Mouse (Mus musculus): Measurements from ENCODE around the gene Mmp23.
"Not testable (repeated sequence)": the region's sequence is repeated elsewhere in the genome, so short reads cannot be mapped to it uniquely, and the experiment has no call there.

The Mmp23 gene

GRCm38 (mm10) chr4:155653086-155653450 is at the start of gene Mmp23:
Mmp23 (minus strand) TSS chr4:155653384.
- DNase-seq (ENCODE audit: low read depth, low spot score), result no peak

GRCm38 (mm10) chr4:155700425-155700824 is 47.2 kb upstream of the Mmp23 start:
- DNase-seq (ENCODE audit: low read depth, low spot score), result no peak

- no peak for DNase-seq (ENCODE audit: low read depth, low spot score)
Observed at GRCm38 (mm10) chr4:155696261-155697255, 43.4 kb upstream of the Mmp23 start.

DNA sequence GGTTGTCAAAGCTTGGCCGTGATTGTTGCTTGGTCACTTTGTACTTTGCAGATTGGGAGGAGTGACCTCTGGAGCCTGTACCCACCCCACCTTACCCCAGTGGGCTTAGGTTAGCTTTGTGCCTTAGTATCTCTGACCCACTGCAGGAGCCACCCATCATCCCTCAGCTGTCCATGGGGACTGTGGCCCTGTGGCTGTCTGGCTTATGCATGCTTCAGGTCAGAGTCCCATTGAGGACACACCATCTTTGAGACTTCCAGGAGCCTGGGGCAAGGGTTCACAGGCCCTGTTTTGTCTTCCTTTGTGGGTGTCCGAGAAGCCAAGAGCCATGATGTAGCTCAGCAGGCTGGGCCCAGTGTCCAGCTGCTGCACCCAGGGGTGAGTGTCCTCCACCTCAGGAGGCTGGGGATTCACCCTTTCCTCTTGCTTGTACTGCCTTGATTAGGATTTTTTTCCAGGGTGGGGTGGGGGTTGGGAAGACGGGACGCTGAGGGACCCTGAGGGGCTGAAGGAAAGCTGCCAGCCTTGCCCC is 42.4 kb upstream of the Mmp23 start:
- DNase-seq (ENCODE audit: low read depth, low spot score), result no peak

DNA sequence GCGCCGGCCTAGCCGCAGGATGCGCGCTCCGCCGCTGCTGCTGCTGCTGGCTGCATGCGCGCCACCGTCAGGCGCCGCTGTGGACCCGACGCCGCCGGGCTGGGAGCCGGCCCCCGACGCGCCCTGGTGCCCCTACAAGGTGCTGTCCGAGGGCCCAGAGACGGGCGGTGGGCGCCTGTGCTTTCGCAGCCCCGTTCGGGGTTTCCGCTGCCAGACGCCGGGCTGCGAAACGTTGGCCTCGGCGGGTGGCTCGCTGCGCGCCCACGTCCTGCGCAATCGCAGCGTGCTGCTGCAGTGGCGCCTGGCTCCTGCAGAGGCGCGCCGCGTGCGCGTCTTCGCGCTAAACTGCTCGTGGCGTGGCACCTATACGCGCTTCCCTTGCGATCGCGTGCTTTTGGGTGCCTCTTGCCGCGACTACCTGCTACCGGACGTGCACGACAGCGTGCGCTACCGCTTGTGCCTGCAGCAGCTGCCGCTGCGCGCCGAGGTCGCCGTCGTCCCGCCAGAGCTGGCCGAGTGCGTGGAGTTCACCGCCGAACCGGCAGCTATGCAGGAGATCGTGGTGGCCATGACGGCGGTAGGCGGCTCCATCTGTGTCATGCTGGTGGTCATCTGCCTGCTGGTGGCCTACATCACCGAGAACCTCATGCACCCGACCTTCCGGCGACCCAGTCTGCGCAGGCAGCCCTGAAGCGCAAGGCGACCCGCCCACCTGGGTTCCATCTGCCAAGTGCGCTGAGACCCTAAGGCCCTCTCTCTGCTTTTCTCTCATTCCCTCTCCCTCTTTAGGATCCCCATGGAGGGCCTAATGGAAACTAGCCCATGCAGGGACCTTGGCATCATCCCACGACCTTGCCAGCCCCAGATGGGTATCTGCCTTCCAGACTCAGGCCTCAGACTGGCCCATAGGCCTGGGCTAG is 41.6 kb upstream of the Mmp23 start:
- DNase-seq (ENCODE audit: low read depth, low spot score), result no peak

GRCm38 (mm10) chr4:155694111-155694481 is 40.9 kb upstream of the Mmp23 start, which contains the start of gene Fndc10:
Fndc10 (plus strand) TSS chr4:155694342.
- no peak for DNase-seq (ENCODE audit: low read depth, low spot score)

DNA sequence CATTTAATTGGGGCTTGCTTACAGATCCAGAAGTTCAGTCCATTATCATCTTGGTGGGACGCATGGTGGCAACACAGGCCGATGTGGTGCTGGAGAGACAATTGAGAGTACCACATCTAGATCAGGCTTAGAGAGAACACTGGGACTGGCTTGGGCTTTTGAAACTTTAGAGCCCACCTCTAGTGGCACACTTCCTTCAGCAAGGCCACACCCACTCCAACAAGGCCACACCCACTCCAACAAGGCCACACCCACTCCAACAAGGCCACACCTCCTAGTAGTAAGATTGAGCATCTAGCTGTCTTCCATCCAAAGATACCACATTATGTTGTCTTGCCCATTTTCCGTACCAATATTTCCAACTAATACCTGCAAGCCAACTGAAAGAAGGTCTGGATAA is 39.2 kb upstream of the Mmp23 start:
- no peak for DNase-seq (ENCODE audit: low read depth, low spot score)

GRCm38 (mm10) chr4:155690571-155691375 is 37.6 kb upstream of the Mmp23 start:
- DNase-seq (ENCODE audit: low read depth, low spot score), result no peak

DNA sequence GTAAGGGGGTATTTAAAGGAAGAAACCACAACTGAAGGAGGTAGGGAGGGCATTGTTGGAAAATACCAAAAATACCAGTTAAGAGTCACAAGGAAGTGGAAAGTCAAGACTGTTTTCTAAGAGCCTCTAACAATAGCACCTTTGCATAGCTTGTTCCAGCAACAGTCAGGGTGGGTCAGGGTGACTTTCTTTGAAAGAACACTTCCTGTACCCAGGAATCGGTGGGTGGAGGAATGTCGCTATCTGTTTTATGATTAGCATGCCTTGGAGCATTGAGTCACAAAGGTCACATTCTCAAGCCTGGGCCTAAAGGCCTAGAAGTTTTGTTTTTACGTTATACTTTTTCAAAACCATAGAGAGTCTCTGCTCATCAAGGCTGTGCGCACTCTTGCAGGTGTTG is 34.6 kb upstream of the Mmp23 start:
- DNase-seq (ENCODE audit: low read depth, low spot score), result not testable (repeated sequence)

GRCm38 (mm10) chr4:155683670-155684277 is 30.6 kb upstream of the Mmp23 start:
- DNase-seq (ENCODE audit: low read depth, low spot score), result not testable (repeated sequence)

DNA sequence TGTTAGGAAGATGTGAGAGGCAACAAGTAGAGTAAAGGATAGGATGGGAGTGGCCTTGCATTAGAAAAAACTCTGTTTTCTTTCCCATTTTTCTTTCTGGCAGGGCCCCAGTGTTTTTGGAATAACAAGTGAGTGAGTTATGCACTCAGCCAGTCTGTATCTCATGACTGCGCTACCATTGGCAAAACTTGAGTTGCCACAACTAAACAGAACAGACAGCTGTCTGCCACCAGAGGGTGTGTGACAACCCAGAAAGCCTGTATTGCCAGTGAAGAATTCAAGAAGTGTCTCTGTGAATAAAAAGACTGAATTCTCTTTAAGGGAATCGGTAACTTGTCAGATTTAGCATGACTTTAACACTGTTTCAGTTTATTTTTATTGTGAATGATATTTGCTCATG is 22.8 kb upstream of the Mmp23 start:
- DNase-seq (ENCODE audit: low read depth, low spot score), result no peak

- DNase-seq (ENCODE audit: low read depth, low spot score), result no peak
Observed at GRCm38 (mm10) chr4:155672082-155672481, 18.9 kb upstream of the Mmp23 start.

DNA sequence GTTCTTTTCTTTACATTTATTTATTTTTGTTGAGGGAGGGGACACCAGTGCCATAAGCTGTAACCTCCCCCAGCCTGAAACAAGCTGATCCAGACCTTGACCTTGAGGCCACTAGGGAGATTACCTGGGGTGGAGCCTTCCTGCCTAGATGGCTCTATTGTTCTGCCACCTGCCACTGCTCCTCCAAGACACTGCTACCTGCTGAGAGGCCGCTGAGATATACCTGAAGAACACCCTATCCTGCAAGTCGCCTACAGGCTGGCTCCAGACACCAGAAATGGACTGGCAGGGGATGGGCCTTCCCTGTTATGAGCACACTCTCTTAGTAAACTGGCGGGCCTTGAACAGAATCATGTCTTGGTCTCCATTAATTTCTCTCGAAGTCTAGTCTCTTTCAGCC is 17.1 kb upstream of the Mmp23 start:
- not testable (repeated sequence) for DNase-seq (ENCODE audit: low read depth, low spot score)

GRCm38 (mm10) chr4:155669598-155670075 is 16.5 kb upstream of the Mmp23 start:
- no peak for DNase-seq (ENCODE audit: low read depth, low spot score)

GRCm38 (mm10) chr4:155668689-155669597 is 15.8 kb upstream of the Mmp23 start, which contains the start of gene Mib2:
Mib2 (minus strand) TSS chr4:155669198.
- DNase-seq (ENCODE audit: low read depth, low spot score), result peak; percentile 90

GRCm38 (mm10) chr4:155666903-155667302 is 13.7 kb upstream of the Mmp23 start:
- no peak for DNase-seq (ENCODE audit: low read depth, low spot score)

DNA sequence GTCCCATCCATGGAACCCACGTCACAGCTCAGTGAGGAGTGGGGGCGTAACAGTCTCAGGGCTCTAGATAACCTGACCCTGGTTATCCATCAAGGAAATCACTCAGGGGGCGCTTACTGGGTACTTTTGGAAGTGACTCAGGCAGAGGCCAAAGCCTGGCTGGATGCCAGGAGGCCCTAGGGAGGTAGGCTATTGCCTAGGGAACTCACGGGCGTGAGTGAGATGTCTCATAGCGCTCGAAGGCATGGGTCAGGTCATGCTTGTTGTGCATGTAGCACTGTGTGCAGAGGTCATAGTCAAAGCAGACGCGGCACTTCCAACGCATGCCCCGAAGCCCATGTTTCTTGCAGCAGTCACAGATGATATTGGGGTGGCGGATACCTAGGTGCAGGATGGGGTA is 7.5 kb upstream of the Mmp23 start:
- no peak for DNase-seq (ENCODE audit: low read depth, low spot score)

DNA sequence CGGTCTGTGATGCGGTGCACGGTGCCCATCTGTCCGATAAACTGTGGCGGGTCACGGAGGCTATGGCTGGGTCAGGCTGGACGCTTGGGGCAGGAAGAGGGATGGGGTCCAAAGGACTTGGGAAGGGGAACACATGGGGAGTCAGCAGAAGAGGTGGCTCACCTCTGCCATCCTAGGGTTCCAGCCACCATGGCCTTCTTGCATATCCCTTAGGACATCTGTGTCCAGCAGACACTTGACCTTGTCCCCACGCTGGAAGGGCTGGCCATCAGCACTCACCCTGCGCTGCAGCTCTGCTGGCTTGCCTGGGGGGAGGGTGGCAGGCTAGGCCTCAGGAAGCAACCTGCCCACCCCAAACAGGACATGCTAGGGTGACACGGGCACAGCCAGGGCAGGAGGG is 5.8 kb upstream of the Mmp23 start:
- no peak for DNase-seq (ENCODE audit: low read depth, low spot score)

- no peak for DNase-seq (ENCODE audit: low read depth, low spot score)
Observed at GRCm38 (mm10) chr4:155656214-155656751, 3.1 kb upstream of the Mmp23 start.
